Mouse (Mus musculus) thymus, adult 2 months (tissue): Measurements from ENCODE around the gene Srrm1. TPM values are rescaled to one million over a fixed set of nuclear protein-coding genes. Genes with fewer than 3 reads are reported as not detected.

Experiments used
- DNase-seq: peaks from one replicate; pipeline ENCODE4 v3.0.0; 2021
- H3K27ac ChIP-seq: fragments of 200-500 bp; 2 replicates; pipeline ENCODE4 v1.5.1; 2012; ENCODE audit warnings: low read length, control low read depth; ENCODE audit not compliant: control insufficient read depth, insufficient read depth
- H3K27me3 ChIP-seq: fragments of 200-500 bp; 2 replicates; pipeline ENCODE4 v1.6.1; 2012; ENCODE audit warnings: mild to moderate bottlenecking, low read length, moderate library complexity, mixed read lengths; ENCODE audit not compliant: control insufficient read depth, insufficient read depth
- H3K36me3 ChIP-seq: fragments of 200-500 bp; 2 replicates; pipeline ENCODE4 v1.6.1; 2012; ENCODE audit warnings: mild to moderate bottlenecking, low read length, moderate library complexity; ENCODE audit not compliant: control insufficient read depth, insufficient read depth
- H3K4me1 ChIP-seq: fragments of 200-500 bp; replicated peaks from 2 replicates; pipeline ENCODE4 v1.6.1; 2012; ENCODE audit warnings: low read length; ENCODE audit not compliant: control insufficient read depth, insufficient read depth
- H3K4me3 ChIP-seq: fragments of 200-500 bp; 2 replicates; pipeline ENCODE4 v1.5.1; 2012; ENCODE audit warnings: mild to moderate bottlenecking, low read length, control low read depth, moderate library complexity; ENCODE audit not compliant: control insufficient read depth, insufficient read depth
- CTCF ChIP-seq: fragments of 200-500 bp; IDR thresholded peaks from 2 replicates; pipeline ENCODE4 v1.5.1; 2012; ENCODE audit warnings: mild to moderate bottlenecking, control low read depth, low read length, moderate library complexity, borderline replicate concordance; ENCODE audit not compliant: control insufficient read depth, poor library complexity, insufficient read depth; ENCODE audit errors: extremely low read depth
- POLR2A ChIP-seq: fragments of 200-500 bp; IDR thresholded peaks from 2 replicates; pipeline ENCODE4 v1.6.1; 2012; ENCODE audit warnings: mild to moderate bottlenecking, low read length, control low read depth, moderate library complexity; ENCODE audit not compliant: control insufficient read depth, poor library complexity, insufficient read depth; ENCODE audit errors: extremely low read depth
- WGBS: fragments of 180-500 bp; shearing (Covaris S2); methylation state at CpG from one replicate; pipeline ENCODE4 v1.1.7; 2018; 5-methylcytosine and 5-hydroxymethylcytosine counted together
- polyA plus RNA-seq: library from polyadenylated mRNA; depleted of rRNA; stranded (reverse); fragments of >200 nt; gene quantifications from 2 replicates; pipeline ENCODE4 v1.2.3, GENCODE M21; 2012; rRNA removed

Srrm1 gene
- polyA plus RNA-seq, 1 experiment = 41.0 TPM

DNA sequence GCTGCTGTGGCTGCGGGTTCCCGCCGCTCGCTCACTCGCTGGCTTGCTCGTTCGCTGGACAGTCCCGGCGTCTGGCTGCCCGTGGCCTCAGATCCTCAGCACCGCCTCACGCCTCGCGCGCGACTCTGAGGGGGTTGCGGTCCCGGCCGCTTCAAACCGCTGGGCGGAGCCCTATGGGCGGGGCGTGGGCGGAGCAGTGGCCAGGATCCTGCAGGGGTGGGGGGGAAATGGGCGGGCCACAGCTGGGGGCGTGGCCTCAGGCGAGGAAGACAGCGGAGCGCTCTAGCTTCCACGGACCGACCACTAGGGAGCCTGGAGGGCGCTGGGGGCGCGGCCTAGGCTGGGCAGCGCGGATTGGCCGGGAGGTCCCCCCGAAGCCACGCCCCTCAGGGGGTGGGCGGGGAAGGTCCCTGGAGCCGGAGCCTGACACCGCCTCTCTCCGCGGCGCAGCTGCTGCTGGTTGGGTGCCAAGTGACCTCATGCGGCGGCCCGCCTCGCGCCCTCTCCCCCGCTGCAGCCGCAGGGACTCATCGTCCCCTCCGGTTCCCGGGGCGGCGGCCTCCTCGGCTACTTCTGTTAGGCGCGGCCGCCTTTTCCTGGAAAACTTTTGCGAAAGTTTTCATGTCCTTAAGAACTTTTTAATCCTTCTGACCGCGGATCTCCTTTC is 80.3 kb downstream of the Srrm1 start, which contains the start of gene Clic4:
Gene Clic4, minus strand, starts transcription at position 175 of the 667 bp plus-strand sequence.
- whole genome bisulfite sequencing = under 1% methylated on average over 61 of the region's 64 CpGs
- peak; percentile 100 for DNase-seq
- Histone ChIP-seq H3K27me3 (no peaks in the 10 kb centered on the region), H3K36me3 (no peaks in the 10 kb centered on the region), H3K27ac (peak within 1 kb of the TSS; percentile 12; the same call in 1 of the 2 replicates), H3K4me3 (peak within 1 kb of the TSS; percentile 63), H3K4me1 (peaks cover 35% of the 10 kb centered on the region)
- TF ChIP-seq CTCF (peak; percentile 73; the same call in 1 of the 2 replicates), POLR2A (peak; percentile 97)

- H3K4me3 ChIP-seq = peak overlapping the region; percentile 63
- under 1% methylated on average over 67 of the region's 67 CpGs for WGBS
- no peaks in the 10 kb centered on the region for H3K36me3 ChIP-seq
- peak; percentile 57 for DNase-seq
- peaks cover 30% of the 10 kb centered on the region for H3K4me1 ChIP-seq
- peak overlapping the region; percentile 12; the same call in 1 of the 2 replicates for H3K27ac ChIP-seq
- H3K27me3 ChIP-seq = no peaks in the 10 kb centered on the region
- TF ChIP-seq CTCF (peak; percentile 27; the same call in 1 of the 2 replicates), POLR2A (no peak)
Observed at GRCm38 (mm10) chr4:135271881-135272616, 81.1 kb downstream of the Srrm1 start.

DNA sequence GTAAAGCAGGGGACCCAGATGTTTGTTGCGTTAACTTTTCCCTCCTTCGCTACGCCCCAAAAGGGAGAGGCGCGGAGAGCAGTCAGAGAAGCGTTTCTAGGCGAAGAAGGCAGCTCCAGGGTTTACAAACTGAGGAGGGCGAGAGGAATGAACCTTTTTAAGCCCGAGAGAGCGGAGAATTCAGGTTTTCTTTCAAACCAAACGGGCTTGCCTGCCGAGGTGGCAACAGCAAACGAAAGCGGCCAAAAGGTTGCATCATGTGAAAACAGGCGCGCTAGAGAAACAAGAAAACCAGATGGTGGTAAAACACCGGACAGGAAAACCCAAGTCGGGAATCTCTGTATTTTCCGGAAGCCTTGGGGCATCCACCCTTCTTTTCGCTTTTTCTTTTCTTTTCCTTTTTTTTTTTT is 81.7 kb downstream of the Srrm1 start:
- no peaks in the 10 kb centered on the region for H3K27me3 ChIP-seq
- H3K36me3 ChIP-seq = no peaks in the 10 kb centered on the region
- H3K4me1 ChIP-seq = peaks cover 27% of the 10 kb centered on the region
- H3K4me3 ChIP-seq = peak overlapping the region; percentile 63
- no peak for TF ChIP-seq CTCF
- TF ChIP-seq POLR2A = no peak
- peak; percentile 23 for DNase-seq
- 2% methylated on average over 20 of the region's 20 CpGs for WGBS
- peak overlapping the region; percentile 45; the same call in 1 of the 2 replicates for H3K27ac ChIP-seq

Other genes starting within 250 kb of the Srrm1 start
- 24.6 and 34.2 TPM in 2 replicates for gene Runx3, start 232.7 kb downstream of the Srrm1 start, polyA plus RNA-seq
- 50.2 and 55.1 TPM in 2 replicates for gene Clic4, start 80.5 kb downstream of the Srrm1 start, polyA plus RNA-seq
- gene Ncmap, start 44.9 kb upstream of the Srrm1 start, polyA plus RNA-seq = 0.96 and 2.0 TPM in 2 replicates
- gene Rcan3, start 80.5 kb upstream of the Srrm1 start, polyA plus RNA-seq = 20.0 and 21.9 TPM in 2 replicates
- 0.18 and 0.35 TPM in 2 replicates for gene Stpg1, start 141.5 kb upstream of the Srrm1 start, polyA plus RNA-seq
- 38.7 and 41.4 TPM in 2 replicates for gene Nipal3, start 141.7 kb upstream of the Srrm1 start, polyA plus RNA-seq
- 0.47 and 0.80 TPM in 2 replicates for gene Grhl3, start 220.3 kb upstream of the Srrm1 start, polyA plus RNA-seq